Mouse (Mus musculus) embryonic facial prominence, embryonic 13.5 days (tissue): ENCODE results near the gene Asna1. TPM values are rescaled to one million over a fixed set of nuclear protein-coding genes. Genes with fewer than 3 reads are reported as not detected.
A peak's percentile ranks its signal among the peaks of the same experiment; 100 is the strongest.

Experiments used
- ATAC-seq: fragments of 200-750 bp; cut with Nextera tagmentation; 2 replicates; pipeline ENCODE4 v1.8.0; 2017; ENCODE audit warnings: low read depth; ENCODE audit not compliant: insufficient number of reproducible peaks, insufficient read depth, low FRiP score, low TSS enrichment
- H3K27ac ChIP-seq: fragments of 300-500 bp; sonication (generic); 2 replicates; pipeline ENCODE4 v1.5.1; 2015; ENCODE audit warnings: moderate library complexity, mild to moderate bottlenecking, inconsistent platforms
- H3K27me3 ChIP-seq: fragments of 300-500 bp; sonication (generic); 2 replicates; pipeline ENCODE4 v1.6.1; 2015; ENCODE audit warnings: mild to moderate bottlenecking, inconsistent platforms
- H3K36me3 ChIP-seq: fragments of 300-500 bp; sonication (generic); 2 replicates; pipeline ENCODE4 v1.6.1; 2015; ENCODE audit warnings: mild to moderate bottlenecking, inconsistent platforms
- H3K4me1 ChIP-seq: fragments of 300-500 bp; sonication (generic); 2 replicates; pipeline ENCODE4 v1.6.1; 2015; ENCODE audit warnings: inconsistent platforms
- H3K4me2 ChIP-seq: fragments of 300-500 bp; sonication (generic); 2 replicates; pipeline ENCODE4 v1.6.1; 2015; ENCODE audit warnings: moderate library complexity, mild to moderate bottlenecking, inconsistent platforms
- H3K4me3 ChIP-seq: fragments of 300-500 bp; sonication (generic); 2 replicates; pipeline ENCODE4 v1.5.1; 2015; ENCODE audit warnings: mild to moderate bottlenecking, inconsistent platforms
- H3K9ac ChIP-seq: fragments of 300-500 bp; sonication (generic); 2 replicates; pipeline ENCODE4 v1.6.1; 2015; ENCODE audit warnings: mild to moderate bottlenecking, inconsistent platforms
- H3K9me3 ChIP-seq: fragments of 300-500 bp; sonication (generic); 2 replicates; pipeline ENCODE4 v1.6.1; 2016; ENCODE audit warnings: inconsistent platforms
- WGBS: fragments of 180-500 bp; shearing (Covaris S2); methylation state at CpG from one replicate; pipeline ENCODE4 v1.1.7; 2015; ENCODE audit warnings: mixed read lengths; 5-methylcytosine and 5-hydroxymethylcytosine counted together
- polyA plus RNA-seq: library from polyadenylated mRNA; unstranded; fragments of >200 nt; fragmentation: Nextera tagmentation; extraction: Ambion mirVana; gene quantifications from 2 replicates; pipeline ENCODE4 v1.2.1, GENCODE M21; 2015

The Asna1 gene
- polyA plus RNA-seq, 1 experiment from 2014 or later, result 139 TPM

- Histone ChIP-seq H3K4me2 (no peak overlapping the region), H3K27me3 (peaks cover 76% of the 10 kb centered on the region), H3K9ac (no peak overlapping the region), H3K4me3 (no peak overlapping the region), H3K27ac (no peak overlapping the region), H3K36me3 (no peaks in the 10 kb centered on the region), H3K9me3 (no peaks in the 10 kb centered on the region), H3K4me1 (peaks cover 8% of the 10 kb centered on the region; the same call in 1 of the 2 replicates)
- no peak for ATAC-seq
- WGBS, result 16% methylated on average over 28 of the region's 28 CpGs
Observed at GRCm38 (mm10) chr8:85011242-85011641, 13.8 kb downstream of the Asna1 start.

DNA sequence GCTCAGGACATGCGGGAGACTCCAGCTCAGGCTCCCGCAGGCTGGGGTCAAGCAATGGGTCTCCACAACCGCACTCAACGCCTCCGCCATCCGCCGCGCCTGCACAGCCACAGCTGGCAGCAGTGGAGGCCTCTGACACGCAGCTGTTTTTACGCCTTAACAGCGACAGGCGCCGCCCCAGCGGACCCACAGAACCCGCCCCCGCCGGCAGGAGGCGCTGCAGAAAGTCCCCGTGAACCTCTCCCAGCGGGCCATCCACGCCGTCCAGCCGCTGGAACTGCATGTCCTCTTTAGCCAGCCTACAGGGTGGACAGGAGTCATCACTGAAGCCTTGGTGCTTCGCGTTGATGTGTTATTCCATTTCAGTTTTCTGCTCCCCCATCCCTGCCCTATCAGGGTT lies 17.4 kb downstream of the Asna1 start:
- 21% methylated on average over 25 of the region's 25 CpGs for WGBS
- Histone ChIP-seq H3K36me3 (peaks cover 3% of the 10 kb centered on the region; the same call in 1 of the 2 replicates), H3K9ac (no peak overlapping the region), H3K27me3 (peaks cover 54% of the 10 kb centered on the region), H3K9me3 (no peaks in the 10 kb centered on the region), H3K27ac (no peak overlapping the region), H3K4me2 (no peak overlapping the region), H3K4me3 (no peak overlapping the region), H3K4me1 (0 out of 2 replicates have a peak, but pooled peaks cover 4% of the 10 kb centered on the region)
- ATAC-seq, result no peak

- Histone ChIP-seq H3K4me3 (peak overlapping the region; percentile 4; the same call in 1 of the 2 replicates), H3K27me3 (peaks cover 23% of the 10 kb centered on the region), H3K9me3 (no peaks in the 10 kb centered on the region), H3K36me3 (peaks cover 22% of the 10 kb centered on the region), H3K27ac (no peak overlapping the region), H3K4me2 (peak overlapping the region; percentile 45), H3K4me1 (peaks cover 4% of the 10 kb centered on the region; the same call in 1 of the 2 replicates), H3K9ac (peak overlapping the region; percentile 38)
- 4% methylated on average over 19 of the region's 19 CpGs for WGBS
- ATAC-seq, result no peak; the same call in 1 of the 2 replicates
Observed at GRCm38 (mm10) chr8:84997649-84998295, 27.3 kb downstream of the Asna1 start.

DNA sequence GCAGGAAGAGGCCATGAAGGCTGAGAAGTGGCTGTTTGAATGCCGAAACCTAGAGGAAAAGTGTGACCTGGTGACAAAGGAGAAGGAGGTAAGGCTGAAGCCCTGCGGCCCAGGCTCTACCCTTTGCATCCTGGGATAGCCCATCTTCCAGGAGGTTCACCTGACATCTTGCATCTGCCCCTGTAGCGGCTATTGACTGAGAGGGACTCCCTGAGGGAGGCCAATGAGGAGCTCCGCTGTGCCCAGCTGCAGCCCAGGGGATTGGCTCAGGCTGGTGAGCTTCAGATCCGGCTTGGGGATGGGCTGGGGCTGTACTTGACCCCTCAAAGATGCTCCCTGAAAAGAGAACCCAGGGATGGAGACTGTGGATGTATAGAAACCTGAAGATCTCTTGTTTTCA lies 28.1 kb downstream of the Asna1 start:
- Histone ChIP-seq H3K9ac (no peak overlapping the region), H3K27ac (no peak overlapping the region), H3K27me3 (peaks cover 23% of the 10 kb centered on the region), H3K4me2 (no peak overlapping the region), H3K9me3 (no peaks in the 10 kb centered on the region), H3K4me3 (no peak overlapping the region), H3K36me3 (peaks cover 19% of the 10 kb centered on the region; the same call in 1 of the 2 replicates), H3K4me1 (peaks cover 4% of the 10 kb centered on the region; the same call in 1 of the 2 replicates)
- ATAC-seq, result no peak
- WGBS, result 76% methylated on average over 5 of the region's 5 CpGs

GRCm38 (mm10) chr8:84995680-84996079 lies 29.4 kb downstream of the Asna1 start:
- Histone ChIP-seq H3K9ac (peak overlapping the region; percentile 40; the same call in 1 of the 2 replicates), H3K9me3 (no peaks in the 10 kb centered on the region), H3K4me2 (peak overlapping the region; percentile 22; the same call in 1 of the 2 replicates), H3K4me3 (0 out of 2 replicates have a peak overlapping the region, but pooled peaks have one; percentile 2), H3K36me3 (peaks cover 14% of the 10 kb centered on the region; the same call in 1 of the 2 replicates), H3K27ac (no peak overlapping the region), H3K27me3 (peaks cover 23% of the 10 kb centered on the region), H3K4me1 (peaks cover 12% of the 10 kb centered on the region)
- ATAC-seq, result no peak
- 25% methylated on average over 25 of the region's 25 CpGs for WGBS

DNA sequence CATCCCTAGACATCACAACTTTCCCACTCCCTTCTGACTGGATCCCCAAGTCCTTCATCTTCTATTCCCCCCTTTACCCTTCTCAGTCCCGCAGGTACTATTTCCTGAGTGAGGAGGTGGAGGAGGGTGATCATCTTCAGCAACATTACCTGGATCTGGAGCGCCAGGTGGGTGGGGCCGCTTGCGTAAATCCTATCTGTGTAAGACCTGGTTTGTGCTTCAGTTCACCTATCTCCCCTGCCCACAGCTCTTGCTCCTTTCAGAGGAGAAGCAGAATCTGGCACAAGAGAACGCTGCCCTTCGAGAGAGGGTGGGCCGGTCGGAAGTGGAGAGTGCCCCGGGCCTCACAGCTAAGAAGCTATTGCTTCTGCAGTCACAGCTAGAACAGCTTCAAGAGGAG lies 30.7 kb downstream of the Asna1 start:
- Histone ChIP-seq H3K36me3 (peaks cover 14% of the 10 kb centered on the region; the same call in 1 of the 2 replicates), H3K4me3 (no peak overlapping the region), H3K9ac (no peak overlapping the region), H3K27ac (no peak overlapping the region), H3K9me3 (no peaks in the 10 kb centered on the region), H3K27me3 (peaks cover 23% of the 10 kb centered on the region), H3K4me1 (peaks cover 14% of the 10 kb centered on the region), H3K4me2 (no peak overlapping the region)
- WGBS, result 95% methylated on average over 9 of the region's 9 CpGs
- no peak for ATAC-seq

DNA sequence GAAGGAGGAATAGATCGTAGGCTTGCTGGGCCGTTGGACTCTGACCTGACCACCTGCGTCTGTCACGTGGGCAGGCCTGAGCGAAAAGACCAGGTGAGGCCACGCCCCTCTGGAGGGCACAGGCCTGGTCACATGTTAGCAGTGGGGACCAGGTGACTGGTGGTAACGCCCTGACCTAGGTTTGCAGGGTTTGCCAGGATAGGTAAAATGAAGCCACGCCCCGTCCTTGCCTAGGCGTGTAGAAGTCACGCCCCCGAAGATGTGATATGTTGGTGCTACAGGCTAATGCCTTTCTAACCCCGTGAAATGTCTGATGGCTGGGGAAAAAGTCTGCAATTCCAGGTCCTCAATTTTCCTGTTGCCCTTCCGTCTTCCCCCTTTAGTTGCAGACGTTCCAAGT lies 34.2 kb downstream of the Asna1 start:
- H3K36me3 ChIP-seq, result 0 out of 2 replicates have a peak, but pooled peaks cover 7% of the 10 kb centered on the region
- peaks cover 25% of the 10 kb centered on the region for H3K4me1 ChIP-seq
- H3K27ac ChIP-seq, result peak overlapping the region; percentile 77
- peak overlapping the region; percentile 78 for H3K9ac ChIP-seq
- peak; percentile 74 for ATAC-seq
- no peaks in the 10 kb centered on the region for H3K9me3 ChIP-seq
- peaks cover 20% of the 10 kb centered on the region for H3K27me3 ChIP-seq
- WGBS, result under 1% methylated on average over 15 of the region's 15 CpGs
- H3K4me2 ChIP-seq, result peak overlapping the region; percentile 90
- H3K4me3 ChIP-seq, result peak overlapping the region; percentile 62

- peaks cover 25% of the 10 kb centered on the region for H3K4me1 ChIP-seq
- under 1% methylated on average over 28 of the region's 28 CpGs for WGBS
- 0 out of 2 replicates have a peak, but pooled peaks cover 5% of the 10 kb centered on the region for H3K36me3 ChIP-seq
- H3K4me2 ChIP-seq, result peak within 1 kb of the TSS; percentile 90
- H3K9ac ChIP-seq, result peak within 1 kb of the TSS; percentile 78
- ATAC-seq, result peak; percentile 88
- no peaks in the 10 kb centered on the region for H3K9me3 ChIP-seq
- peak within 1 kb of the TSS; percentile 77 for H3K27ac ChIP-seq
- H3K4me3 ChIP-seq, result peak within 1 kb of the TSS; percentile 62
- H3K27me3 ChIP-seq, result peaks cover 20% of the 10 kb centered on the region
Observed at GRCm38 (mm10) chr8:84990349-84990748, 34.7 kb downstream of the Asna1 start, which contains the start of gene Hook2. Gene Hook2 (plus strand): TSS chr8:84990603.

DNA sequence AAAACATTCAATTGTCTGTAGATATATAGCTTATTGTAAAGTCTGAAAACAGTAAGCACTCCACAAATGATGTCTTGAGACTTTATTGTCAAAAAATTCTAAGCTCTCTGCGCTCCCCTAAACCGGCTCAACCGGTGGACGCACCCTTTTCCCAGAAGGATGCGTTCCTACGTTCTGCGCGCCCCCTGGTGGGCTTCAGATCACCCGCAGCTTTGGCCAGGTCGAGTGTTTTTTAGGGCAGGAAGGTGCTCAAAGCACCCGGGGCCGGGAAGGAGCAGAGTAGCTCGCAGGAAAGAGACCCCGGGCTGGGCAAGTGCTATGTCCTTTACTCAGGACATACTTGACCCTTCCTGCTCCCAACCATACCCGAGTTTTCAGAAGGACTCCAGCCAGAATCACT lies 35.3 kb downstream of the Asna1 start:
- Histone ChIP-seq H3K9me3 (no peaks in the 10 kb centered on the region), H3K9ac (peak overlapping the region; percentile 69), H3K4me1 (peaks cover 30% of the 10 kb centered on the region), H3K4me3 (peak overlapping the region; percentile 62), H3K27ac (peak overlapping the region; percentile 64; the same call in 1 of the 2 replicates), H3K4me2 (peak overlapping the region; percentile 90), H3K36me3 (0 out of 2 replicates have a peak, but pooled peaks cover 2% of the 10 kb centered on the region), H3K27me3 (peaks cover 19% of the 10 kb centered on the region)
- peak; percentile 56; the same call in 1 of the 2 replicates for ATAC-seq
- 0% methylated on average over 15 of the region's 15 CpGs for WGBS

- peak overlapping the region; percentile 90 for H3K4me2 ChIP-seq
- peak overlapping the region; percentile 71 for H3K27ac ChIP-seq
- H3K9ac ChIP-seq, result peak overlapping the region; percentile 49; the same call in 1 of the 2 replicates
- H3K4me3 ChIP-seq, result peak overlapping the region; percentile 62; the same call in 1 of the 2 replicates
- no peaks in the 10 kb centered on the region for H3K36me3 ChIP-seq
- WGBS, result 8% methylated on average over 15 of the region's 15 CpGs
- no peak for ATAC-seq
- H3K4me1 ChIP-seq, result peaks cover 35% of the 10 kb centered on the region
- peaks cover 22% of the 10 kb centered on the region for H3K27me3 ChIP-seq
- H3K9me3 ChIP-seq, result no peaks in the 10 kb centered on the region
Observed at GRCm38 (mm10) chr8:84989311-84989731, 35.8 kb downstream of the Asna1 start.

DNA sequence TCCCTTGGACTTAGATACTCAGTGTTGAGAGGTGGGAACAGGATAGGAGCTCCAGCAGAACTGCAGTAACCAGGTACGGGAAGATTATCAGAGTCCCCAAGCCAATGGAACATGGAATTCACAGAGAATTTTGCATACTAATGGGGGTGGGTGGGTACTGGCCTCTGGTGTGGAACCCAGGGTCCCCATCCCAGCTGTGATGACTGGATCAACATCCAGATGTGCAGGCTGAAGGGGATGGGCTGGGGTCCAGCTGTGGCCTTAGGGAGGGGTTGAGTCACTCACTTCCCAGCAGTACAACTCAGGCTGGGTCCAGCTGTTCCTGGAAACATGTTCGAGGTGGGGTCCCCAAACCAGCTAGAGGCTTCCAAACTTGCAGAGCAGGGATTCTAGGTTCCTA lies 37.2 kb downstream of the Asna1 start:
- WGBS, result 65% methylated on average over 2 of the region's 2 CpGs
- Histone ChIP-seq H3K4me2 (no peak overlapping the region), H3K27ac (no peak overlapping the region), H3K36me3 (no peaks in the 10 kb centered on the region), H3K9me3 (no peaks in the 10 kb centered on the region), H3K27me3 (peaks cover 25% of the 10 kb centered on the region), H3K4me1 (peaks cover 40% of the 10 kb centered on the region), H3K9ac (no peak overlapping the region), H3K4me3 (no peak overlapping the region)
- ATAC-seq, result no peak

DNA sequence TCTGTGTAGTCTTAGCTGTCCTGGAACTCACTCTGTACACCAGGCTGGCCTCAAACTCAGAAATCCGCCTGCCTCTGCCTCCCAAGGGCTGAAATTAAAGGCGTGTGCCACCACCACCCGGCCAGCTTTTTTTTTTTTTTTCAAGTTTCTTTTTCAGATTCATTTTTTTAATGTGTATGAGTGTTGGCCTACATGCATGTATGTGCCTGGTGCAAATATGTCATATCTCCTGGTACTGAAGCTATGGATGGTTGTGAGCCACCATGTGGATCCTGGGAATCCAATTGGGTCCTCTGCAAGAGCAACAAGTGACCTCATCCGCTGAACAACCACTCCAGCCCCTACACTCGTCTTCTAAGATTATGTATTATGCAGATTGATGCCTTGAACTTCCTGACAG lies 37.7 kb downstream of the Asna1 start:
- Histone ChIP-seq H3K9ac (no peak overlapping the region), H3K4me3 (no peak overlapping the region), H3K27ac (no peak overlapping the region), H3K4me1 (peaks cover 43% of the 10 kb centered on the region), H3K4me2 (no peak overlapping the region), H3K27me3 (peaks cover 25% of the 10 kb centered on the region), H3K9me3 (no peaks in the 10 kb centered on the region), H3K36me3 (no peaks in the 10 kb centered on the region)
- no peak for ATAC-seq
- WGBS, result 75% methylated on average over 5 of the region's 5 CpGs
